Mouse (Mus musculus) stomach, postnatal 0 days (tissue): ENCODE measurements at regions not wholly inside any gene's neighbourhood (a gene's known extent, or its start where the extent isn't known, plus 50 kb on each side); places are given as distances from the start of the nearest gene placed in this dataset.
A peak's percentile ranks its signal among the peaks of the same experiment; 100 is the strongest.

ENCODE experiments used
- ATAC-seq: fragments of 200-750 bp; cut with Nextera tagmentation; 2 replicates; pipeline ENCODE4 v1.8.0; 2017; ENCODE audit not compliant: low FRiP score, low TSS enrichment
- DNase-seq: peaks from one replicate; pipeline ENCODE4 v3.0.0-alpha.2; 2016; ENCODE audit warnings: low spot score
- H3K27ac ChIP-seq: fragments of 300-500 bp; sonication (generic); replicated peaks from 2 replicates; pipeline ENCODE4 v1.5.1; 2014; ENCODE audit warnings: mild to moderate bottlenecking, control low read depth
- H3K27me3 ChIP-seq: fragments of 300-500 bp; sonication (generic); 2 replicates; pipeline ENCODE4 v1.6.1; 2014; ENCODE audit warnings: low read length; ENCODE audit not compliant: control insufficient read depth, insufficient read depth
- H3K36me3 ChIP-seq: fragments of 300-500 bp; sonication (generic); 2 replicates; pipeline ENCODE4 v1.6.1; 2014; ENCODE audit warnings: low read length, mixed read lengths; ENCODE audit not compliant: control insufficient read depth, insufficient read depth
- H3K4me1 ChIP-seq: fragments of 300-500 bp; sonication (generic); replicated peaks from 2 replicates; pipeline ENCODE4 v1.6.1; 2014; ENCODE audit warnings: antibody characterized with exemption; ENCODE audit not compliant: control insufficient read depth, insufficient read depth
- H3K4me2 ChIP-seq: fragments of 300-500 bp; sonication (generic); replicated peaks from 2 replicates; pipeline ENCODE4 v1.6.1; 2014; ENCODE audit warnings: low read depth, mild to moderate bottlenecking, control low read depth, moderate library complexity
- H3K4me3 ChIP-seq: fragments of 300-500 bp; sonication (generic); 2 replicates; pipeline ENCODE4 v1.5.1; 2014; ENCODE audit warnings: low read depth, low read length, control low read depth
- H3K9ac ChIP-seq: fragments of 300-500 bp; sonication (generic); 2 replicates; pipeline ENCODE4 v1.6.1; 2014; ENCODE audit warnings: mild to moderate bottlenecking, low read length, control low read depth, mixed read lengths
- H3K9me3 ChIP-seq: fragments of 300-500 bp; sonication (generic); 2 replicates; pipeline ENCODE4 v1.6.1; 2016; ENCODE audit warnings: low read length; ENCODE audit not compliant: control insufficient read depth
- CTCF ChIP-seq: IDR thresholded peaks from 2 replicates; pipeline ENCODE4 v1.5.1; 2016; ENCODE audit warnings: antibody characterized with exemption, low read depth, mild to moderate bottlenecking, moderate library complexity
- EP300 ChIP-seq: optimal IDR thresholded peaks from 2 replicates; pipeline ENCODE3; 2016; ENCODE audit warnings: antibody characterized with exemption
- WGBS: fragments of 180-500 bp; shearing (Covaris S2); extraction: QIAGEN DNeasy Blood & Tissue Kit; methylation state at CpG from one replicate; pipeline ENCODE4 v1.1.7; 2014; 5-methylcytosine and 5-hydroxymethylcytosine counted together

- H3K9ac ChIP-seq = no peak overlapping the region
- no peak overlapping the region for H3K27ac ChIP-seq
- H3K9me3 ChIP-seq = no peaks in the 10 kb centered on the region
- no peaks in the 10 kb centered on the region for H3K36me3 ChIP-seq
- no peak overlapping the region for H3K4me3 ChIP-seq
- ATAC-seq = no peak
- H3K4me2 ChIP-seq = no peak overlapping the region
- 84% methylated on average over 3 of the region's 3 CpGs for WGBS
- no peaks in the 10 kb centered on the region for H3K4me1 ChIP-seq
- TF ChIP-seq EP300 (no peak), CTCF (no peak)
- no peak for DNase-seq
- no peaks in the 10 kb centered on the region for H3K27me3 ChIP-seq
Measured at GRCm38 (mm10) chr9:52334767-52335166, 166.4 kb upstream of the Zc3h12c start.

DNA sequence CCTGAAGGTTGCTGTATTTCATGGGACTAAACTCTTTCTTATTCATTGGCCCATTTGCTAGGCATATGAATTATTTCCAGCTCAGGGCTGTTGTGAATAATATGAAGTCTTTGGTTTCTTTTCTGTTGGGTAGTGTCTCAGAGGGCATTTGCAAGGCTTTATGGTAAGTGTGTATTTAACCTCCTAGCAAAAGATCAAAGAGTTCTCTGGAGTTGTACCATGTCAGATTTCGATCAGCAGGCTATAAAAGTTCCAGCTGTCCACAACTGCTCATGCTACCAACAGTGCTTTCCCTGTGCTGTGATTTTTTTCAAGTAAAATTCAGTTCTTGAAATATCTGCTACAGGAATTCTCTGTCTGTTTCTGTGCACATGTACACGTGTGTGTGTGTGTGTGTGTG lies 165.5 kb upstream of the Zc3h12c start:
- ATAC-seq (no peak), DNase-seq (no peak)
- WGBS = 27% methylated on average over 2 of the region's 2 CpGs
- H3K27me3 ChIP-seq = no peaks in the 10 kb centered on the region
- TF ChIP-seq CTCF = no peak
- TF ChIP-seq EP300 = no peak
- H3K4me2 ChIP-seq = no peak overlapping the region
- H3K9ac ChIP-seq = no peak overlapping the region
- no peak overlapping the region for H3K27ac ChIP-seq
- H3K4me1 ChIP-seq = no peaks in the 10 kb centered on the region
- H3K9me3 ChIP-seq = no peaks in the 10 kb centered on the region
- H3K36me3 ChIP-seq = no peaks in the 10 kb centered on the region
- H3K4me3 ChIP-seq = no peak overlapping the region

DNA sequence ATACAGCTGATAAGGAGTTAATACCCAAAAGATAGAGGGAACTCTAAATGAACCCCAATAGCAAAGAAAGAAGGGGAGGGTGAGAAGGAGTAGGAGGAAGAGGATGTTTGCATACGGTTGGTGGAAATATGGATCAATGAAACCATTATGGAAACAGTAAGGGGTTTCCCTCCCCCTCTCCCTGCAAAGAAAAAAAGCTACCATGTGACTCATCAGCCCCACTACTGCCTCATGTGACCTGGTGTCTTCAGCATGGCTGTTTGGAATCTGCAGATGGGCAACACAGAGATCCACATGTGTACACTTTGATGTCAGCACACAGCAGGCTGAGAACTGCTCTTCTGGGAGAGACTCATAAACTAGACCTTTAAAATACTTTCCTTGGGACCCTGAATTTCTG lies 163.4 kb upstream of the Zc3h12c start:
- H3K27ac ChIP-seq = no peak overlapping the region
- no peak for DNase-seq
- no peak overlapping the region for H3K4me3 ChIP-seq
- no peaks in the 10 kb centered on the region for H3K36me3 ChIP-seq
- H3K27me3 ChIP-seq = no peaks in the 10 kb centered on the region
- WGBS = 44% methylated on average over 1 of the region's 1 CpGs
- no peaks in the 10 kb centered on the region for H3K9me3 ChIP-seq
- no peak for ATAC-seq
- H3K4me2 ChIP-seq = no peak overlapping the region
- TF ChIP-seq EP300 (no peak), CTCF (no peak)
- no peak overlapping the region for H3K9ac ChIP-seq
- H3K4me1 ChIP-seq = no peaks in the 10 kb centered on the region

- H3K9ac ChIP-seq = no peak overlapping the region
- DNase-seq (no peak), ATAC-seq (no peak)
- H3K4me3 ChIP-seq = no peak overlapping the region
- WGBS = 68% methylated on average over 3 of the region's 3 CpGs
- no peak overlapping the region for H3K4me2 ChIP-seq
- no peaks in the 10 kb centered on the region for H3K27me3 ChIP-seq
- no peaks in the 10 kb centered on the region for H3K36me3 ChIP-seq
- no peaks in the 10 kb centered on the region for H3K4me1 ChIP-seq
- H3K27ac ChIP-seq = no peak overlapping the region
- TF ChIP-seq CTCF = no peak
- TF ChIP-seq EP300 = no peak
- no peaks in the 10 kb centered on the region for H3K9me3 ChIP-seq
Measured at GRCm38 (mm10) chr9:52330652-52331051, 162.3 kb upstream of the Zc3h12c start.

- ATAC-seq = no peak
- 88% methylated on average over 2 of the region's 2 CpGs for WGBS
Measured at GRCm38 (mm10) chr9:52324347-52324746, 156.0 kb upstream of the Zc3h12c start.

GRCm38 (mm10) chr9:52323757-52324156 lies 155.4 kb upstream of the Zc3h12c start:
- Histone ChIP-seq H3K4me1 (no peaks in the 10 kb centered on the region), H3K27ac (no peak overlapping the region)

More at GRCm38 (mm10) chr9:52324347-52324746, 156.0 kb upstream of the Zc3h12c start:
- Histone ChIP-seq H3K4me3 (no peak overlapping the region), H3K4me1 (no peaks in the 10 kb centered on the region), H3K4me2 (no peak overlapping the region), H3K9ac (no peak overlapping the region), H3K9me3 (no peaks in the 10 kb centered on the region), H3K27ac (no peak overlapping the region), H3K27me3 (no peaks in the 10 kb centered on the region), H3K36me3 (no peaks in the 10 kb centered on the region)
- no peak for DNase-seq
- TF ChIP-seq CTCF = no peak
- TF ChIP-seq EP300 = no peak

More at GRCm38 (mm10) chr9:52323757-52324156, 155.4 kb upstream of the Zc3h12c start:
- Histone ChIP-seq H3K9ac (no peak overlapping the region), H3K9me3 (no peaks in the 10 kb centered on the region), H3K36me3 (no peaks in the 10 kb centered on the region), H3K27me3 (no peaks in the 10 kb centered on the region), H3K4me3 (no peak overlapping the region), H3K4me2 (no peak overlapping the region)
- TF ChIP-seq CTCF = peak; percentile 46
- TF ChIP-seq EP300 = no peak
- ATAC-seq = no peak
- WGBS = 83% methylated on average over 1 of the region's 1 CpGs
- DNase-seq = no peak
